Mouse (Mus musculus): Measurements from ENCODE around the gene Lgi2. TPM values are rescaled to one million over a fixed set of nuclear protein-coding genes. Genes with fewer than 3 reads are reported as not detected.
A peak's percentile ranks its signal among the peaks of the same experiment; 100 is the strongest.

Lgi2 gene
- 1.5 and 1.7 TPM in 2 replicates for polyA plus RNA-seq (2015; fragmentation: Nextera tagmentation; extraction: Ambion mirVana)

DNA sequence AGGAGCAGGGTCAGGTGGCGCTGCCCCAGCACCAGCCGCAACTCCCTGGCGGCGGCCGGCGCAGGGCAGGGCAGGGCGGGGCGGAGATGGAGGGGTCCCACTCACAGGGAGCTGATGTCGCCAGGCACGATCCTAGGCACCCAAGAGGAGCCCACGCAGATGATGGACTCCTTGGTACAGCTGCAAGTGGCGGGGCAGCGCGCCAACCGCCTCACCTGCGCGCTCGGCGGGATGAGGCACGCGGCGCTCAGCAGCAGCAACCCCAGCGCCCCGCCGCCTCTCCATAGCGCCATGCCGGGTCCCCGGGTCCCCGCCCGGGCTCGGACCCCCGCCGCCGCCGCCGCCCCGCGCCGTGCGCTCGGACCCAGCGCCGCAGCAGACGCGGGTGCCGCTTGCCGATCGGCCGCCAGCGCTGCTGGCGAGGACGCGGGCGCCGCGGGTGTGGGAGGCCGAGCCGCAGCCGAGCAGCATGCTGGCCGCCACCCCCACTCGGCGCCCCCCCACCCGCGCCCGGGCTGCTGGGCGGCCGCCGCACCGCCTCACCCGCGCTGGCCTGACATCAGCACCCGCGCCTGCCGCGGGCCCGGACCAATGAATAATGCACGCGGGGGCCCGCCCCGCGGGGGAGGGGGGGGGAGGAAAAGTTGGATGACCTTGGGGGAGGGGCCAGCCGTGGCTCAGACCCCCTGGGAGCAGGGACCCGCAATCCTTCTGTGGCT lies at the start of gene Lgi2:
Gene Lgi2, minus strand, starts transcription at position 650 of the 719 bp plus-strand sequence.
- peak; percentile 70 for ATAC-seq (replicated peaks; ENCODE audit: extremely low read depth, insufficient read depth, low FRiP score)
- H3K4me1 ChIP-seq (ENCODE audit: control insufficient read depth, insufficient read depth, low read length): peaks cover 10% of the 10 kb centered on the region
- H3K36me3 ChIP-seq (ENCODE audit: control insufficient read depth, insufficient read depth): no peaks in the 10 kb centered on the region
- H3K9me3 ChIP-seq (replicated peaks; ENCODE audit: control insufficient read depth, low read length): peaks cover 9% of the 10 kb centered on the region
- H3K9ac ChIP-seq (ENCODE audit: low read length): peak within 1 kb of the TSS; percentile 73
- H3K27me3 ChIP-seq (ENCODE audit: control insufficient read depth, insufficient read depth, low read length): peaks cover 11% of the 10 kb centered on the region
- WGBS: 1% methylated on average over 79 of the region's 83 CpGs
- no peak within 1 kb of the TSS for H3K27ac ChIP-seq (ENCODE audit: low read length)
- H3K4me2 ChIP-seq (ENCODE audit: low read depth, low read length): peak within 1 kb of the TSS; percentile 89
- H3K4me3 ChIP-seq (ENCODE audit: low read length): peak within 1 kb of the TSS; percentile 68

DNA sequence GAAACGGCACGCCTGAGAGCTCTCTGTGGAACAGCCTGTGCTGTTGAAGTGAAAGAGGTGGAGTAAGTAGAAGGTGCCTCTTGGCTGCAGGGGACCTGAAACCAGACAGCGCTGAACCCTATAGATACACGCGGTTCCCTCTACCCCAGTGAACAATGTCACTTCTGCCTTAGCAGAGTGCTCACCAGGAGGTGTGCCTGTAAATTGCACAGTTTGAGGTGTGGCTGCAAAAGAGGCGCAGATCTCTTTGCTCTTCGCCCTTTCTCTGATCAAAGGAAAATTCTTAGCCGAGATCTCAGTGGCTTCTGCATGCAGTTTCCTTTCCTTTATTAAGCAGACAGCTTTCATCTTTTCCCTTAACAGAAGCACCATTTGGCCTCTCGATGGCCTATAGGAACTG lies 49.2 kb upstream of the Lgi2 start:
- 59% methylated on average over 9 of the region's 9 CpGs for WGBS
- Histone ChIP-seq H3K9me3 (replicated peaks; ENCODE audit: control insufficient read depth, low read length) (no peaks in the 10 kb centered on the region), H3K4me1 (ENCODE audit: control insufficient read depth, insufficient read depth, low read length) (peaks cover 23% of the 10 kb centered on the region), H3K36me3 (ENCODE audit: control insufficient read depth, insufficient read depth) (no peaks in the 10 kb centered on the region), H3K27me3 (ENCODE audit: control insufficient read depth, insufficient read depth, low read length) (no peaks in the 10 kb centered on the region), H3K4me2 (ENCODE audit: low read depth, low read length) (no peak overlapping the region), H3K4me3 (ENCODE audit: low read length) (no peak overlapping the region), H3K27ac (ENCODE audit: low read length) (no peak overlapping the region), H3K9ac (ENCODE audit: low read length) (no peak overlapping the region)
- no peak for ATAC-seq (replicated peaks; ENCODE audit: extremely low read depth, insufficient read depth, low FRiP score)

DNA sequence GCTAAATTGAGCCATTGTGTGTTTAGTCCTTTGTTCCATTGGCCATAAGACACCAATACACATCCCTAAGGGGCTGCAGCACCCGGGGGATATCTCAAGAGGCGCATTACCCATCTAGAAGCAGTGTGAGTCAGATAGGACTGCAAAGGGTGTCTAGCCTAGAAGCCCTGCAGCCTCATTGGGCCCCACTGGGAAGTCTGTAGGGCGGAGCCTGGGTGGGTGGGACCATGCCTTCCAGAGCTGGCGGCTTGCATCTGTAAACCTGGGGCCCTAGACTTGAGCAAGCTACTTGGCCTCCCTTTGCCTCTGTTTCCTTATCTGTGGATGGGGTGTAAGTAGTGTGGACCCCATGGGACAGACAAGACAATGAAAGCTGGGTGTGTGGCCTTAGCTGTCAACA lies 48.4 kb upstream of the Lgi2 start:
- peaks cover 24% of the 10 kb centered on the region for H3K4me1 ChIP-seq (ENCODE audit: control insufficient read depth, insufficient read depth, low read length)
- H3K9me3 ChIP-seq (replicated peaks; ENCODE audit: control insufficient read depth, low read length): no peaks in the 10 kb centered on the region
- no peak overlapping the region for H3K27ac ChIP-seq (ENCODE audit: low read length)
- no peak overlapping the region for H3K4me3 ChIP-seq (ENCODE audit: low read length)
- 74% methylated on average over 4 of the region's 4 CpGs for WGBS
- no peaks in the 10 kb centered on the region for H3K36me3 ChIP-seq (ENCODE audit: control insufficient read depth, insufficient read depth)
- no peak overlapping the region for H3K9ac ChIP-seq (ENCODE audit: low read length)
- ATAC-seq (replicated peaks; ENCODE audit: extremely low read depth, insufficient read depth, low FRiP score): no peak
- H3K27me3 ChIP-seq (ENCODE audit: control insufficient read depth, insufficient read depth, low read length): no peaks in the 10 kb centered on the region
- no peak overlapping the region for H3K4me2 ChIP-seq (ENCODE audit: low read depth, low read length)

DNA sequence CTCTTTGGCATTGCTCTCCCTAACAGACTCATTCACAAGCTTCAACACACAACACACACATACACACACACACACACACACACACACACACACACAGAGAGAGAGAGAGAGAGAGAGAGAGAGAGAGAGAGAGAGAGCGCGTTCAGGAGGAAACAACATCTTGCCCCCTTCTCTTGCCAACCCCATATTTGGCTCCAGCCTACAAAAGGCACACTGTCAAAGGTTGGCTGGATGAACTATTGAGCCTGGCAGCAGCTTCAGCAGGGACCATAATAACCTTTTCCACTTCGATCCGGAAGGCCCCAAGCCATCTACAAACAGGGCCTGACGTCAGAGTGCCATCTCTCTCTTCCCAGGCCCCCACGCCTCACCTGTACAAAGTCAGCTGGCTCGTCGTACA lies 46.5 kb upstream of the Lgi2 start:
- H3K27ac ChIP-seq (ENCODE audit: low read length): no peak overlapping the region
- WGBS: 83% methylated on average over 8 of the region's 8 CpGs
- no peak overlapping the region for H3K9ac ChIP-seq (ENCODE audit: low read length)
- peaks cover 19% of the 10 kb centered on the region for H3K4me1 ChIP-seq (ENCODE audit: control insufficient read depth, insufficient read depth, low read length)
- H3K4me2 ChIP-seq (ENCODE audit: low read depth, low read length): no peak overlapping the region
- H3K36me3 ChIP-seq (ENCODE audit: control insufficient read depth, insufficient read depth): no peaks in the 10 kb centered on the region
- no peak for ATAC-seq (replicated peaks; ENCODE audit: extremely low read depth, insufficient read depth, low FRiP score)
- H3K9me3 ChIP-seq (replicated peaks; ENCODE audit: control insufficient read depth, low read length): peaks cover 2% of the 10 kb centered on the region; the same call in 1 of the 2 replicates
- no peaks in the 10 kb centered on the region for H3K27me3 ChIP-seq (ENCODE audit: control insufficient read depth, insufficient read depth, low read length)
- H3K4me3 ChIP-seq (ENCODE audit: low read length): no peak overlapping the region

DNA sequence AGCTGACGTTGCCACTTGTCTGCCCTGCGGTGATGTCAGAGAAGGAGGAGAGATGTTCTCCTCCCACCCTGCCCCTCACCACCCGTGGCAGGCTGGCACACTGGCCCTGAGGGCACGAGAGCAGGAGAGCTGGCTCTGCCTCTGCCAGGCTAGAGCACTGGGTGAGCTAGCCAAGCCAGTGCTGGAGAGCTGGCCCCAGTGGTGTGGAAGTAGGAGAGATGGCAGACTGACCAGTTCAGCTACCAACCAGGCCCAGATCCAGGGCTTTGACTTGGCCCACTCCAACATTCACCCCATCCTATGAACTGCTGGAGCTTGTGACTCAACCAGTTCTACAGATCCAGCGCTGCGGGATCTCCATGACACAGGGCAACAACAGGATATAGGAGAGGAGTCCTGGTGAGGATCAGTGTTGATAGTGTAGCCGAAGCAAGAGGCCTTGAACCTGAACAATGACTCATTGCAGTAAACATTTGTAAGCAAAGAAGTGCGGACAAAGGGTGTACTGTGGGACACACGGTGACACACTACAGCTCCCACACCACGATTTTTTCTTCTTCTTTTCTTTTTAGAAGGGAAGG lies 45.1 kb upstream of the Lgi2 start:
- Histone ChIP-seq H3K9me3 (replicated peaks; ENCODE audit: control insufficient read depth, low read length) (peaks cover 6% of the 10 kb centered on the region; the same call in 1 of the 2 replicates), H3K27me3 (ENCODE audit: control insufficient read depth, insufficient read depth, low read length) (no peaks in the 10 kb centered on the region), H3K36me3 (ENCODE audit: control insufficient read depth, insufficient read depth) (no peaks in the 10 kb centered on the region), H3K4me2 (ENCODE audit: low read depth, low read length) (no peak overlapping the region), H3K4me3 (ENCODE audit: low read length) (no peak overlapping the region), H3K4me1 (ENCODE audit: control insufficient read depth, insufficient read depth, low read length) (peaks cover 6% of the 10 kb centered on the region), H3K27ac (ENCODE audit: low read length) (no peak overlapping the region), H3K9ac (ENCODE audit: low read length) (no peak overlapping the region)
- no peak for ATAC-seq (replicated peaks; ENCODE audit: extremely low read depth, insufficient read depth, low FRiP score)
- 73% methylated on average over 10 of the region's 10 CpGs for WGBS

DNA sequence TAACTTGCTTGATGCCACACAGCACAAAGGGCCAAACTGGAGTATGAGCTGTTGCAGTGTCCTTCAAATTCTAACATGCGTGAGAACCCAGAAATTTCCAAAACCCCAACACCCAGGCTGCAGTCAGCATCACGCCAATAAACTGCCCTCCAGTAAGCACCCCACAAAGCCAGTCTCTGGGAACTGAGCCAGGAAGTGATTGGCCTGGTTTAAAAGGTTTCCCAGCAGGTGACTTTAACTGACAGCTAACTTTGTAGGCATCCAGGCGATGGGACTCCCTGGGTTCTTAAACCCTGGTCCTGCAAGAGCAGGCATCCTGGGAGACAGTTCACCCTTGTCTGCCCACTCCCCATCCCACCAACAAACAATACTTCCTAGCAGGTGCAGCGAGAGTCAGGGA lies 44.0 kb upstream of the Lgi2 start:
- H3K4me3 ChIP-seq (ENCODE audit: low read length): no peak overlapping the region
- WGBS: 71% methylated on average over 4 of the region's 4 CpGs
- H3K9me3 ChIP-seq (replicated peaks; ENCODE audit: control insufficient read depth, low read length): peaks cover 6% of the 10 kb centered on the region; the same call in 1 of the 2 replicates
- no peaks in the 10 kb centered on the region for H3K36me3 ChIP-seq (ENCODE audit: control insufficient read depth, insufficient read depth)
- H3K4me1 ChIP-seq (ENCODE audit: control insufficient read depth, insufficient read depth, low read length): peaks cover 5% of the 10 kb centered on the region
- no peak for ATAC-seq (replicated peaks; ENCODE audit: extremely low read depth, insufficient read depth, low FRiP score)
- H3K27me3 ChIP-seq (ENCODE audit: control insufficient read depth, insufficient read depth, low read length): no peaks in the 10 kb centered on the region
- no peak overlapping the region for H3K4me2 ChIP-seq (ENCODE audit: low read depth, low read length)
- H3K9ac ChIP-seq (ENCODE audit: low read length): no peak overlapping the region
- H3K27ac ChIP-seq (ENCODE audit: low read length): no peak overlapping the region

DNA sequence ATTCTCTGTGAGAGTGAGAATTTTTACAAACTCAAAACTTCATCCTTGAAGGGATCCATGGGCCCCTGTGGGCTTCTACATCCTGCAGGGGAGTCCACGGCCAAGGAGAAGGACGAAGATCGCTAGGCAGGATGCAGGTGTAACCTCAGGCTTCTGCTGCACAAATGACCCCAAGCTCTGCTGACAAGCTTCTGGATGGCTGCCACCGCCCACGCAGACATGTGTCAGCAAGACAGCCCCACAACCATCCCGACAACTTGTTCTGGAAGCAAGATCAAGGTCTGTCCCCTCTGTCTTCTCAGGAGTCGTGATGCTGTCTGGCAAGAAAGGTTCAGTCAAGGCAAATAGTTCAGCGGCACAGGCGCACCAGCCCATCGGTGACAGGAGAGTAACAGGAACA lies 43.4 kb upstream of the Lgi2 start:
- H3K4me3 ChIP-seq (ENCODE audit: low read length): no peak overlapping the region
- no peak overlapping the region for H3K9ac ChIP-seq (ENCODE audit: low read length)
- peaks cover 5% of the 10 kb centered on the region for H3K4me1 ChIP-seq (ENCODE audit: control insufficient read depth, insufficient read depth, low read length)
- no peaks in the 10 kb centered on the region for H3K36me3 ChIP-seq (ENCODE audit: control insufficient read depth, insufficient read depth)
- no peak for ATAC-seq (replicated peaks; ENCODE audit: extremely low read depth, insufficient read depth, low FRiP score)
- peaks cover 6% of the 10 kb centered on the region; the same call in 1 of the 2 replicates for H3K9me3 ChIP-seq (replicated peaks; ENCODE audit: control insufficient read depth, low read length)
- 34% methylated on average over 10 of the region's 10 CpGs for WGBS
- no peaks in the 10 kb centered on the region for H3K27me3 ChIP-seq (ENCODE audit: control insufficient read depth, insufficient read depth, low read length)
- no peak overlapping the region for H3K27ac ChIP-seq (ENCODE audit: low read length)
- no peak overlapping the region for H3K4me2 ChIP-seq (ENCODE audit: low read depth, low read length)

DNA sequence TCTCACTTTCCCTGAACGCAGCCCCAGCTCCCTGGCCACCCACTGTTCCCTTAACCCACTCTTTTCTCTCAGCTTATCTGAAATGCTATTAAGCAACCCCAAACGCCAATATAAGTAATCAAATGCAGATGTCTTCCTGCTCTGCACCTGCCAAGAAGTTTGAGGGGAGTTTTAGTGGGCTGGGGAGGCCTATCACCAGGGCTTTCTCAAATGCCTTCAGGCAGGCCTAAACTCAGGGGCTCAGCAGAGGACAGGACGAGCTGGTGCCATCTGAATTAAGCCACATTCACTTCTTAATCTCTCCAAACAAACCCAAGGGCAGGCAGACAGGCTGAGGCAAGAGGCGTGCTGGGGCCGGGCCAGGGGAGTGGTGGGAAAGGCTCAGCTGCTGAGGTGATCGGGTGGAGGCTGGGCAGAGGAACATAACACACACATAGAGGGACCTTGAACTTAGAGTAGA lies 38.4 kb upstream of the Lgi2 start:
- ATAC-seq (replicated peaks; ENCODE audit: extremely low read depth, insufficient read depth, low FRiP score): no peak
- 55% methylated on average over 6 of the region's 6 CpGs for WGBS
- no peaks in the 10 kb centered on the region for H3K36me3 ChIP-seq (ENCODE audit: control insufficient read depth, insufficient read depth)

DNA sequence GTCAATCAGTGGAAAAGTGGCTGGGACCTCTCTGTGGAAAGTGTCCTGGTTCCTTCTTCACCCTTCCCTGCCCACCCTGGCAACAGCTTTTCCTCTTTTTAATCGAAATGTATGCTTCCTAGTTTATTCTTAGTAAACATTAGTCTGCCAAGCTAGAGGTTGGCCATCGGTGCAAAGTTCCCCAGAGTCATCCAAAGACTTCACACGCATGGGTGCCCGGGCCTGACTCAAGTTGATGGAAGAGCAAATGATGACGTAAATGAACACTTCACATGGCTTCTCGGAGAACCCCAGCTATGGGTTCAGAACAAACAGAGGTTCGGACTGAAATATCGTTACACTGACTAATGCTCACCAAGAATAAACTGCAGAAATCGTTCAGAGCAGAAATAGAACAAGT lies 24.4 kb upstream of the Lgi2 start:
- ATAC-seq (replicated peaks; ENCODE audit: extremely low read depth, insufficient read depth, low FRiP score): no peak
- WGBS: 81% methylated on average over 9 of the region's 9 CpGs
- no peaks in the 10 kb centered on the region for H3K4me1 ChIP-seq (ENCODE audit: control insufficient read depth, insufficient read depth, low read length)

More for the DNA sequence above, 38.4 kb upstream of the Lgi2 start:
- Histone ChIP-seq H3K4me3 (ENCODE audit: low read length) (no peak overlapping the region), H3K9ac (ENCODE audit: low read length) (no peak overlapping the region), H3K4me2 (ENCODE audit: low read depth, low read length) (no peak overlapping the region), H3K27me3 (ENCODE audit: control insufficient read depth, insufficient read depth, low read length) (no peaks in the 10 kb centered on the region), H3K4me1 (ENCODE audit: control insufficient read depth, insufficient read depth, low read length) (peaks cover 4% of the 10 kb centered on the region), H3K27ac (ENCODE audit: low read length) (no peak overlapping the region), H3K9me3 (replicated peaks; ENCODE audit: control insufficient read depth, low read length) (peaks cover 6% of the 10 kb centered on the region; the same call in 1 of the 2 replicates)

More for the DNA sequence above, 24.4 kb upstream of the Lgi2 start:
- no peak overlapping the region for H3K4me2 ChIP-seq (ENCODE audit: low read depth, low read length)
- no peak overlapping the region for H3K4me3 ChIP-seq (ENCODE audit: low read length)
- no peaks in the 10 kb centered on the region for H3K9me3 ChIP-seq (replicated peaks; ENCODE audit: control insufficient read depth, low read length)
- no peaks in the 10 kb centered on the region for H3K36me3 ChIP-seq (ENCODE audit: control insufficient read depth, insufficient read depth)
- no peak overlapping the region for H3K27ac ChIP-seq (ENCODE audit: low read length)
- no peak overlapping the region for H3K9ac ChIP-seq (ENCODE audit: low read length)
- no peaks in the 10 kb centered on the region for H3K27me3 ChIP-seq (ENCODE audit: control insufficient read depth, insufficient read depth, low read length)

Measured in heart, embryonic 16.5 days (tissue).